In genomic region chr9:65205049-65205815, GRCm38 (mm10) we compare ENCODE assay signal across 28 mouse cellular contexts. TPM values are rescaled to one million over a fixed set of nuclear protein-coding genes. Genes with fewer than 3 reads are reported as not detected.
DNase-seq lines count a peak whose midpoint lies in the region; ATAC-seq and TF ChIP-seq lines count a peak whose summit lies in the region.
"Had no signal": no experiment of that assay in that cellular context is flagged by ENCODE, and none has a peak within 500 bp of the region (broad histone marks: within the 10 kb centered on the region; RNA-seq: fewer than 3 reads in every experiment).

No protein-coding gene starts in this region.

- TF ChIP-seq POLR2A in heart, adult 2 months (IDR thresholded peaks at IDR 0.05; ENCODE audit: insufficient read depth, low read depth, low read length), result no peak

- no peak for ATAC-seq in liver, embryonic 13.5 days (ENCODE audit: low read depth)
- no peak for ATAC-seq in inflammation-experienced regulatory T-cells, adult 6 months
- ATAC-seq: CD4-positive, CD25-positive, alpha-beta regulatory T cell, adult 4 months; intestine, embryonic 15.5 days had no signal

- H3K4me3 ChIP-seq in heart, adult 2 months, result no peak overlapping the region
- no peak overlapping the region for H3K4me3 ChIP-seq in liver, embryonic 13.5 days (replicated peaks)
- H3K4me3 ChIP-seq: forebrain, embryonic 10.5 days; heart, embryonic 10.5 days; hindbrain, embryonic 15.5 days; intestine, embryonic 15.5 days; midbrain, embryonic 12.5 days; neural tube, embryonic 12.5 days had no signal

- no peak for TF ChIP-seq EP300 in heart, adult 2 months (IDR thresholded peaks at IDR 0.05; ENCODE audit: insufficient read depth, low read depth, low read length)

- H3K4me2 ChIP-seq in liver, embryonic 13.5 days, result no peak overlapping the region
- H3K4me2 ChIP-seq: hindbrain, embryonic 15.5 days; intestine, embryonic 15.5 days; midbrain, embryonic 12.5 days; neural tube, embryonic 12.5 days had no signal

- H3K27me3 ChIP-seq in heart, adult 2 months (ENCODE audit: control insufficient read depth, insufficient read depth, low read length), result no peaks in the 10 kb centered on the region
- no peaks in the 10 kb centered on the region for H3K27me3 ChIP-seq in liver, embryonic 13.5 days
- H3K27me3 ChIP-seq: hindbrain, embryonic 15.5 days; intestine, embryonic 15.5 days; midbrain, embryonic 12.5 days; neural tube, embryonic 12.5 days had no signal

- peaks cover 5% of the 10 kb centered on the region for H3K4me1 ChIP-seq in heart, adult 2 months (ENCODE audit: control insufficient read depth, insufficient read depth, low read length)
- peaks cover 35% of the 10 kb centered on the region for H3K4me1 ChIP-seq in liver, embryonic 13.5 days (replicated peaks)
- H3K4me1 ChIP-seq: hindbrain, embryonic 15.5 days; intestine, embryonic 15.5 days had no signal

- no peaks in the 10 kb centered on the region for H3K9me3 ChIP-seq in liver, embryonic 13.5 days (replicated peaks)
- H3K9me3 ChIP-seq: forebrain, embryonic 10.5 days; heart, embryonic 10.5 days; hindbrain, embryonic 15.5 days; intestine, embryonic 15.5 days; midbrain, embryonic 12.5 days had no signal

- no peak for TF ChIP-seq CTCF in heart, adult 2 months (IDR thresholded peaks at IDR 0.05)

- peak overlapping the region; percentile 33; the same call in 1 of the 2 replicates for H3K9ac ChIP-seq in heart, adult 2 months (ENCODE audit: low read depth, low read length)
- H3K9ac ChIP-seq in liver, embryonic 13.5 days, result 0 out of 2 replicates have a peak overlapping the region, but pooled peaks have one; percentile 14
- H3K9ac ChIP-seq: hindbrain, embryonic 15.5 days; intestine, embryonic 15.5 days; midbrain, embryonic 12.5 days; neural tube, embryonic 12.5 days had no signal

- H3K27ac ChIP-seq in heart, adult 2 months, result no peak overlapping the region
- no peak overlapping the region for H3K27ac ChIP-seq in liver, embryonic 13.5 days
- H3K27ac ChIP-seq: forebrain, embryonic 10.5 days; heart, embryonic 10.5 days; hindbrain, embryonic 15.5 days; intestine, embryonic 15.5 days; midbrain, embryonic 12.5 days; neural tube, embryonic 12.5 days had no signal

- WGBS in heart, adult 2 months, result 52% methylated on average over 11 of the region's 11 CpGs
- 56% methylated on average over 11 of the region's 11 CpGs for WGBS in liver, embryonic 13.5 days (ENCODE audit: insufficient replicate concordance)

- no peak for DNase-seq in heart, adult 2 months
- no peak for DNase-seq in heart, postnatal 25 days (ENCODE audit: low spot score)
- DNase-seq in liver, embryonic 13.5 days, result no peak
- DNase-seq in liver, result no peak
- peak; percentile 80 for DNase-seq in adipocyte (ENCODE audit: low spot score)
- peak; percentile 56 for DNase-seq in skeletal muscle tissue, adult 2 months (ENCODE audit: low read depth, low spot score)
- DNase-seq in ovary, postnatal 14 days (ENCODE audit: low spot score), result no peak
- DNase-seq: adrenal gland, postnatal 36 days; cerebellum, adult 11 months; cerebellum, adult 9-11 months; gastrocnemius, postnatal 10 days; kidney, postnatal 4 days; lung, postnatal 10 days; retina, postnatal 1 day; right cerebral cortex, postnatal 25 days; thymus, postnatal 14 days had no signal

- no peaks in the 10 kb centered on the region for H3K36me3 ChIP-seq in heart, adult 2 months (ENCODE audit: control insufficient read depth, insufficient read depth, low read length)
- no peaks in the 10 kb centered on the region for H3K36me3 ChIP-seq in liver, embryonic 13.5 days
- H3K36me3 ChIP-seq: forebrain, embryonic 10.5 days; heart, embryonic 10.5 days; hindbrain, embryonic 15.5 days; intestine, embryonic 15.5 days; midbrain, embryonic 12.5 days; neural tube, embryonic 12.5 days had no signal

- no peaks in the 10 kb centered on the region for H3K79me2 ChIP-seq in heart, adult 2 months (replicated peaks; ENCODE audit: control insufficient read depth, insufficient read depth, low read length)

- intact Hi-C loops in heart, adult 2 months (cut with DNase I), result no loop called here
- intact Hi-C loops in heart, postnatal 25 days (cut with DNase I), result no loop called here

RNA-seq across cellular contexts. Expression of gene Parp16, which starts 10.1 kb away (rescaled TPM):
- 1 to 10 TPM; 2.6 to 3.1 TPM for total RNA-seq in heart, adult 2 months (2021)
- 3.7 and 4.8 TPM in 2 replicates for polyA plus RNA-seq in heart, adult 2 months (2012; rRNA removed)
- total RNA-seq in heart, postnatal 25 days (2021), result 1 to 10 TPM; 4.2 TPM
- 8.2 and 9.2 TPM in 2 replicates for polyA plus RNA-seq in liver, embryonic 13.5 days (2015; fragmentation: Nextera tagmentation; extraction: Ambion mirVana)
- 1 to 10 TPM; 5.4 to 8.0 (median 5.8) TPM for polyA plus RNA-seq in inflammation-experienced regulatory T-cells, adult 6 months (2017; shearing (Covaris generic))

RNA-seq across cellular contexts. Expression of gene Cilp, which starts 59.7 kb away (rescaled TPM):
- 1 to 10 TPM; 3.0 to 4.8 TPM for total RNA-seq in heart, adult 2 months (2021)
- polyA plus RNA-seq in heart, adult 2 months (2012; rRNA removed), result 4.8 and 10.1 TPM in 2 replicates
- 1 to 10 TPM; 4.8 to 6.6 TPM for total RNA-seq in heart, postnatal 25 days (2021)
- 0.05 and 0.08 TPM in 2 replicates for polyA plus RNA-seq in liver, embryonic 13.5 days (2015; fragmentation: Nextera tagmentation; extraction: Ambion mirVana)
- not detected for polyA plus RNA-seq in inflammation-experienced regulatory T-cells, adult 6 months (2017; shearing (Covaris generic))
- total RNA-seq: hematopoietic stem cell, adult 5-6 weeks; left cerebral cortex, adult 18-20 months; megakaryocyte progenitor cell, adult 5-6 weeks; monocyte, adult 5-6 weeks had no signal
- polyA plus RNA-seq: CD4-positive, CD25-positive, alpha-beta regulatory T cell, adult 4 months; forebrain, embryonic 10.5 days; heart, embryonic 10.5 days had no signal

Comparison
In these comparisons a context has a peak if more than half of its experiments do, and no peak if none do; other contexts are left out.
1. DNase-seq: peak in adipocyte (single experiment) and skeletal muscle tissue, adult 2 months (single experiment); none in heart, adult 2 months (0 of 2), heart, postnatal 25 days (single experiment), liver, embryonic 13.5 days (single experiment), liver (single experiment) and ovary, postnatal 14 days (single experiment).